Mouse (Mus musculus): Measurements from ENCODE around the gene Gm3173. TPM values are rescaled to one million over a fixed set of nuclear protein-coding genes. Genes with fewer than 3 reads are reported as not detected.
"Not testable (repeated sequence)": the region's sequence is repeated elsewhere in the genome, so short reads cannot be mapped to it uniquely, and the experiment has no call there.

Gm3173 gene
- polyA plus RNA-seq (2016; fragmentation: Nextera tagmentation; extraction: Ambion mirVana) = not detected in 2 replicates

GRCm38 (mm10) chr14:4430692-4431091, at the start of gene Gm3173:
Gene Gm3173, plus strand, starts transcription at chr14:4430992.
- not testable (repeated sequence) for H3K4me2 ChIP-seq (replicated peaks); H3K9ac ChIP-seq (replicated peaks); H3K4me3 ChIP-seq; H3K4me1 ChIP-seq; H3K36me3 ChIP-seq; H3K27me3 ChIP-seq; H3K27ac ChIP-seq (replicated peaks); ATAC-seq (ENCODE audit: low FRiP score, low read depth); H3K9me3 ChIP-seq

- not testable (repeated sequence) for H3K9me3 ChIP-seq; H3K4me2 ChIP-seq (replicated peaks); H3K36me3 ChIP-seq; ATAC-seq (ENCODE audit: low FRiP score, low read depth); H3K4me1 ChIP-seq; H3K27ac ChIP-seq (replicated peaks); H3K27me3 ChIP-seq; H3K9ac ChIP-seq (replicated peaks); H3K4me3 ChIP-seq
Measured at GRCm38 (mm10) chr14:4385606-4386005, 45.2 kb upstream of the Gm3173 start.

- H3K9me3 ChIP-seq; H3K27ac ChIP-seq (replicated peaks); H3K4me2 ChIP-seq (replicated peaks); H3K4me3 ChIP-seq; H3K4me1 ChIP-seq; H3K36me3 ChIP-seq; H3K9ac ChIP-seq (replicated peaks); H3K27me3 ChIP-seq; ATAC-seq (ENCODE audit: low FRiP score, low read depth): not testable (repeated sequence)
- 98% methylated on average over 4 of the region's 6 CpGs for WGBS
Measured at GRCm38 (mm10) chr14:4392841-4393530, 37.8 kb upstream of the Gm3173 start.

- not testable (repeated sequence) for H3K27me3 ChIP-seq; H3K4me2 ChIP-seq (replicated peaks); ATAC-seq (ENCODE audit: low FRiP score, low read depth); H3K36me3 ChIP-seq; H3K27ac ChIP-seq (replicated peaks); H3K9me3 ChIP-seq; H3K4me3 ChIP-seq; H3K4me1 ChIP-seq; H3K9ac ChIP-seq (replicated peaks)
- 83% methylated on average over 2 of the region's 3 CpGs for WGBS
Measured at GRCm38 (mm10) chr14:4397226-4397625, 33.6 kb upstream of the Gm3173 start, which contains the start of gene Gm3159. Gene Gm3159, plus strand, starts transcription at chr14:4397526.

GRCm38 (mm10) chr14:4398624-4399023, 32.2 kb upstream of the Gm3173 start:
- not testable (repeated sequence) for H3K4me1 ChIP-seq; ATAC-seq (ENCODE audit: low FRiP score, low read depth); H3K27me3 ChIP-seq; H3K27ac ChIP-seq (replicated peaks); H3K36me3 ChIP-seq; H3K9ac ChIP-seq (replicated peaks); H3K4me2 ChIP-seq (replicated peaks); H3K4me3 ChIP-seq; H3K9me3 ChIP-seq

- H3K4me3 ChIP-seq; ATAC-seq (ENCODE audit: low FRiP score, low read depth); H3K27me3 ChIP-seq; H3K27ac ChIP-seq (replicated peaks); H3K4me1 ChIP-seq; H3K9me3 ChIP-seq; H3K9ac ChIP-seq (replicated peaks); H3K4me2 ChIP-seq (replicated peaks); H3K36me3 ChIP-seq: not testable (repeated sequence)
- 89% methylated on average over 5 of the region's 5 CpGs for WGBS
Measured at GRCm38 (mm10) chr14:4400115-4400789, 30.5 kb upstream of the Gm3173 start.

- not testable (repeated sequence) for ATAC-seq (ENCODE audit: low FRiP score, low read depth); H3K4me2 ChIP-seq (replicated peaks); H3K27me3 ChIP-seq; H3K9me3 ChIP-seq; H3K27ac ChIP-seq (replicated peaks); H3K4me1 ChIP-seq; H3K4me3 ChIP-seq; H3K36me3 ChIP-seq; H3K9ac ChIP-seq (replicated peaks)
- WGBS = 73% methylated on average over 5 of the region's 5 CpGs
Measured at GRCm38 (mm10) chr14:4401245-4401644, 29.5 kb upstream of the Gm3173 start.

GRCm38 (mm10) chr14:4403840-4404239, 27.0 kb upstream of the Gm3173 start:
- H3K9ac ChIP-seq (replicated peaks); H3K27me3 ChIP-seq; H3K27ac ChIP-seq (replicated peaks); ATAC-seq (ENCODE audit: low FRiP score, low read depth); H3K4me3 ChIP-seq; H3K36me3 ChIP-seq; H3K4me1 ChIP-seq; H3K9me3 ChIP-seq; H3K4me2 ChIP-seq (replicated peaks): not testable (repeated sequence)

- ATAC-seq (ENCODE audit: low FRiP score, low read depth); H3K9me3 ChIP-seq: not testable (repeated sequence)
- 47% methylated on average over 1 of the region's 1 CpGs for WGBS
Measured at GRCm38 (mm10) chr14:4409939-4410338, 20.9 kb upstream of the Gm3173 start.

GRCm38 (mm10) chr14:4414965-4415835, 15.6 kb upstream of the Gm3173 start, which contains the start of gene Gm3164:
Gene Gm3164, plus strand, starts transcription at chr14:4415448.
- H3K9ac ChIP-seq (replicated peaks) = peak within 1 kb of the TSS; percentile 44
- peak within 1 kb of the TSS; percentile 52 for H3K4me3 ChIP-seq
- H3K4me1 ChIP-seq; H3K36me3 ChIP-seq; H3K27me3 ChIP-seq; H3K27ac ChIP-seq (replicated peaks); H3K9me3 ChIP-seq; ATAC-seq (ENCODE audit: low FRiP score, low read depth): not testable (repeated sequence)
- H3K4me2 ChIP-seq (replicated peaks) = peak within 1 kb of the TSS; percentile 63
- WGBS = under 1% methylated on average over 24 of the region's 59 CpGs

More at GRCm38 (mm10) chr14:4409939-4410338, 20.9 kb upstream of the Gm3173 start:
- not testable (repeated sequence) for H3K4me1 ChIP-seq; H3K4me2 ChIP-seq (replicated peaks); H3K27me3 ChIP-seq; H3K4me3 ChIP-seq; H3K9ac ChIP-seq (replicated peaks); H3K27ac ChIP-seq (replicated peaks); H3K36me3 ChIP-seq

- H3K4me2 ChIP-seq (replicated peaks); H3K27me3 ChIP-seq; H3K9me3 ChIP-seq; H3K27ac ChIP-seq (replicated peaks); H3K36me3 ChIP-seq; H3K4me1 ChIP-seq; H3K9ac ChIP-seq (replicated peaks); ATAC-seq (ENCODE audit: low FRiP score, low read depth); H3K4me3 ChIP-seq: not testable (repeated sequence)
- WGBS = 78% methylated on average over 1 of the region's 2 CpGs
Measured at GRCm38 (mm10) chr14:4481445-4481844, 50.7 kb downstream of the Gm3173 start, which contains the start of gene Gm3182. Gene Gm3182, plus strand, starts transcription at chr14:4481745.

GRCm38 (mm10) chr14:4499425-4499824, 68.6 kb downstream of the Gm3173 start:
- peak overlapping the region; percentile 38 for H3K4me3 ChIP-seq
- H3K9me3 ChIP-seq; H3K27ac ChIP-seq (replicated peaks); ATAC-seq (ENCODE audit: low FRiP score, low read depth); H3K36me3 ChIP-seq; H3K4me1 ChIP-seq; H3K9ac ChIP-seq (replicated peaks); H3K27me3 ChIP-seq: not testable (repeated sequence)
- peak overlapping the region; percentile 55 for H3K4me2 ChIP-seq (replicated peaks)
- WGBS = 2% methylated on average over 18 of the region's 25 CpGs

Measured in midbrain, embryonic 12.5 days (tissue).